Mouse (Mus musculus): ENCODE measurements around the gene Mypn. TPM values are rescaled to one million over a fixed set of nuclear protein-coding genes. Genes with fewer than 3 reads are reported as not detected.

The Mypn gene
- total RNA-seq, 2 experiments from 2014 or later = 1.4 to 2.1 TPM

DNA sequence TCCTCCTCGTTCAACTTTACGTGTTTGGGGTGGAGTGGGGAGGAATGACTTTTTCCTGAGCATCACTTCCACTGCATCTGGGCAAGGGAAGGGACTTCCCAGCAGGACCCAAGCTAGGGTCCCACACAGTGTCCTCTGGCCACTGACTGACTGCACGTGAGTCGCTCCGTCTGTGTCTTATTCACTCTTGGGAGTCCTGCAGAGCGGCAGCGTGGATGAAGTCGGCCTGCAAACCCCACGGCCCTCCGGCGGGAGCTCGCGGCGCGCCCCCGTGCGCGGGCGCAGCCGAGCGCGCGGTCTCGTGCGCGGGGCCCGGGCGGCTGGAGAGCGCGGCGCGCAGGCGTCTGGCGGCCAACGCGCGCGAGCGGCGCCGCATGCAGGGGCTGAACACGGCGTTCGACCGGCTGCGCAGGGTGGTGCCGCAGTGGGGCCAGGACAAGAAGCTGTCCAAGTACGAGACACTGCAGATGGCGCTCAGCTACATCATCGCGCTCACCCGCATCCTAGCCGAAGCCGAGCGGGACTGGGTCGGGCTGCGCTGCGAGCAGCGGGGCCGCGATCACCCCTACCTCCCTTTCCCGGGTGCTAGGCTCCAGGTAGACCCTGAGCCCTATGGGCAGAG, 103.7 kb downstream of the Mypn start:
- DNase-seq = peak; percentile 70 to 72

DNA sequence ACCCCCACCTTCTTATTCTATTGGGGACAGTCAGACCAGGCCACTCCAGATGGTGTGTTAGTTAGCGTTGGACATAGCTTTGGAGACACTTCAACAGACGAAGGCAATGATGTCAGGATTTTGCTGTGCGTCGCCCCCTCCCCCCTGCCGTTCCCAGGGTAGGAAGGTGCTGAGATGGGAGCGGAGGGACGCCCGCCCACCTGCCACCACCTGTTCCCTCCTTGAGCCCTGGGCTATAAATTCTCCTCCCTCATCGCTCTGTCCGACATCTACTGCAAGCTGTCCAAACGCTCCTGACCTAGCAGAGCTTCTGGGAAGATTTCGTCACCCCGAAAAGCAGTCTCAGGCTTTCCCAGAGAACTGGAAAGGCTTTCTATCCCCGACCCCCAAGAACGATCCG, 104.2 kb downstream of the Mypn start, which contains the start of gene Atoh7:
Gene Atoh7, plus strand, starts transcription at position 131 of the 400 bp plus-strand sequence.
- peak; percentile 9 for DNase-seq

DNA sequence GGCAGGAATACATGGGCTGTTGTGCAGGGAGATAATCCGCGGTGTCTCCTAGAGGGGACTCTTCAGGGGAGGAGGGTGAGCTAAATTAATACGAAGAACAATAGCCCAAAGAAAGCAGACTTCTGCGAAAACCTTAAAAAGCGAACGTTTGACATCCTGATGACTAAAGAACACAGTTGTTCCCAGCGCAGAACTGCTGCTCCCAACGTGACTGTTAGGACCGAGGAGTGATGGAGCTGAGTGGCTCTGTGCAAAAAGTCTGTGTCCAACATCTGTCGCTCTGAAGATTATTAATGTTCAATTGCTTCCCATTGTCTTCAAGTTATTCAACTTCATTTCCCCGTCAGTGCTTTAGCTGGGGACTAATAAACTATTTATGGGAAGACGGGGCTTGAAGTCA, 105.6 kb downstream of the Mypn start:
- DNase-seq = no peak

DNA sequence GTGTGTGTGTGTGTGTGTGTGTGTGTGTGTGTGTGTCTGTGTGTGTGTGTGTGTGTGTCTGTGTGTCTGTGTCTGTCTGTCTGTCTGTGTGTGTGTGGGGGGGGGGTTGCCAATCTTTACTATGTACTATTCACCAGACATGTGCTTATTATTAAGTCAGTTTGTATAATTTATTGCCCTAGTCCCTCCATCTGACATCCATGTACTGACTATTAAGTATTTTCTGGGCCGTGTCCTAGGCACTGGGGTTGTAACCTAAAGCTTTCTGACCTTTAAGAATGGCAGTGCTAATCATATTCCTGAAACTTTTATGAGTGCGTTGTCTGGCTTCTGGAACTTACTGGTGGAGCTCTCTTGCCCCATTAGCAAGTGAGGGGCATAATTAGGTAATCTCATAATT, 107.0 kb downstream of the Mypn start:
- no peak for DNase-seq

DNA sequence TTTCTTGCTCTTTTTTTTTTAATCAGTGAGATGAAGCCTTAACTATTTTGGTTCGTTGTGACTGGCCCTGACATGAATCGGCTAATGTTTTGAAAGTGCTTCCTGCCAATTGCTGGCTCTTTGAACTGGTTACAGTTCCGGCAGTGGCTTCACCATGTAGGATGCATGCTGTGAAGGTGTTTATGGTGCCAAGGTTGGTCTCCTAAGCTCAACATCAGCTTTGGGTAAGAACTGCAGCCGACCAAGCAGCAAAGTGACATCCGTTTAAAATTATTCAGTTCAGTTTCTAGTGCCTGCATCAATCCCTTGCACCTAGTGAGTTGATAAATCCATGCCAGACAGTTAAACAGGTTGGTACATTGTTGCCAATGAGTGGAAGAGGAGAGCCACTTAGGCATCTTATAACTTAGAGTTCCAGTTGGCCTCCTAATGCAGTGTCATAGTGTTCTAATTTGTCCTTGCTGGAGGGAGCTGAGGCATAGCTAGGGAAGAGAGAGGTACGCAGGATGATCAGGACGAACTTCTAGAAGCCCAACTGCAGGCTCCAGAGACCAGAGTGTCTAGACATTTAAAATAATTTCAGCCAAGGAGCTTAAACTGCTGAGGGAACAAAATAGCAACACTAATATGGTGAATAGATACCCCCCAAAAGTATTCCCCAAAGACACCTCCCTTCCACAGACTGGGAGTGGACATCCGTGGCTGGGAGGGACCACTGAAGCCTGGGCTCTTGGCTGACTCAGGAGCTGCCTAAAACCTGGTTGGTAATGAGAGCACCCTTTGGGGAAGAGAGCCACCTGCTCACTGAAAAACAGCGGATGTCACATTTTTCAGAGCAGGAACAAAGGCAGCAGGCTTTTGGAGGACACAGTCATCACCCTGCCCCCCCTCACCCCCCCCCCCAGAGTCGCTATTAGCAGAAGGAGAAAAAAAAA, 110.9 kb downstream of the Mypn start:
- DNase-seq = no peak

DNA sequence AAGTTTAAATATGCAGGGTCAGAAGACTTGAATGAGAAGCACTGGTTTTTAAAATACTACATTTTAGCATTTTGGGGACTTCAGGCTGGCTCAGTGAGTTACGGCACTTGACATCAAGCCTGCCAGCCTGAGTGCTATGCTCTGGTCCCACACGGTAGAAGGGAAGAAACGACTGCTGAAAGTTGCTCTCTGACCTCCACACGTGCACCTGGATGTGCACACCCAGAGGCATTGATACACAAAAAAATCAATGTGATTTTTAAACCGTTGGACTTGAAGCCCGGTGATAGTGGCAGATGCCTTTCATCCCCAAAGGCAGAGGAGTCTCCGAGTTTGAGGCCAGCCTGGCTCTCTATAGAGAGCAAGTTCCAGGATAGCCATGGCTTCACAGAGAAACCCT, 111.8 kb downstream of the Mypn start:
- no peak for DNase-seq

DNA sequence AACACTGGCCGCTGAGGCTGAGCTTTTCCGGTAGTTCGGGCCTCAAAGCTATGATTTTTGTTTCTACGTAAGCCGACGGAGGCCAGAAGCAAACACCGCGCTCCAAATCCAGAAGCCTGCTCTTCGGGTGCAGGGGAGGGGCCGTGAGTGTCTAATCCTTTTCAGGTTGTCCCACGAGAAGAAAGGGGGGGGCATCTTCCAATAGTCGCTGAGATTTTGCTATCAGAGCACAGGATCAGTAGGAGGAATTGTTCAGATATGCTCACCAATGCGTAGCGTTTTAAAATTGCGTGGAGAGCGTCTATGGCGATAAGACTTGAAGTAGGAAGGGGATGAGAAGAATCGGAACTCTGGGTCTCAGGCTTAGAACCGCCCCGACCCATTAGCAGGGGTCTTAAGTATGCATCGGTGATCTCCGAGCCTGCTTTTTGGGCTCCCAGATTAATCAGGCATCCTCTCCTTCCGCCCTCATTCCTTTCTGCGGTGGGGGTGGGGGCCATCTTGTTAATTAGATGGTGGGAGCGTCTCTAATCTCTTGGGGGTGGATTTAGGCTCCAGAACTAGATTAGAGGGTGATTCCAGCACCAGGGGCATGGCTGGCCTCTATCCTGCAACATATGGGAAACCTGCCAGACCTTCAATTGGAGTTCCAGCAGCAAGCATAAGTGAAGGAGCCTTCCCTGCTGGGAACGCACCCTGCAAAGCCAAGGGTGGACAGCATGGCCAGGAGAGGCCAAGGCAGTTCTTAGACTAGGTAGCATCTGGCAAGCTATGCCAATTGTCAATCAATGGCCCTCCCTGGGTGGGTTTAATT, 113.8 kb downstream of the Mypn start:
- DNase-seq = no peak

DNA sequence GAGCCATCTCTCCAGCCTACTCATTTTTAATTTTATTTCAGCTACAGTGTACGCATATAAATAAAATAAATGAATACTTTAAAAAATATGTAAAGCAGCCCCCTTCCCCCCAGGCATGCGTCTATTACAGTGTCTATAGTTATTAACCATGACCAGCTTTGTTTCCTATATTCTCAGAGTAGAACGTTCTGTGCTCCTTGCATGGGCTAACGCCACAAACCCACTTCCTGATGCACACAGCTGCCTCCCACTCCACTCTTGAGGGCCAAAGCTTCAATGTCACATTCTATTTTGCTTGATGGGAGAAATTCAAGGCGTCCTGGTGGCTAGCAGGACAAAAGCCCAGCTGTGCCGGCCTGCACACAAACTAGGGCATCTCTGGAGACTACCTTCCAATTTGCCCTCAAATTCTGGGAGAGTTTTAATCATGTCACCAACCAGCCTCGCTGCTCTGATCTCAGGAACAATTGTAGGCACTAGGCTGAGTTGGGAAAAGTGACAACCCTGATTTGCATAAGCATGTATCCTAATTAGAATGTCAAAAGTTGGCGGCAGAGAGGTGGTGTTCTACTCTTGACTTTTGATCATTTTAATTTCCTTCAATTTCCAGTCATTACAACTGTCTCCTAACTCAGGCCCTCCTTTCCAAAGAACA, 114.5 kb downstream of the Mypn start:
- no peak for DNase-seq

DNA sequence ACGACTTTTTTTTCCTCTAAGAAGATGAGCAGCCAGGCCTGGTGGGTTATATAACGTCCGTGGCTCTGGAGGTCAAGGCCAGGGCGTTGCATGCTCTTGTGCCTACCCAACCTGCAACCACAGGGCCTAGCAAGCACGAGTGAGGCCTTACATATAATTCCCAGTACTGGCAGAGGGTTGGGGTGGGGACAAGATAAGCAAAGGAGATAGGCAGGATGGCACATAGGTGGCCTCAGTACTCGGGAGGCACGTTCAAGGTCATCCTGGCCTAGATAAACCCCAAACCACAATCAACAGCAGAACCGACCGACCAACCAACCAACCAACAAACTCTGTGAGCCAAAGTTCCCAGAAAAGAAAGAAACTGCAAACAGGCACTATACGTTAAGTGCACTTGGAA, 117.4 kb downstream of the Mypn start:
- DNase-seq = no peak

DNA sequence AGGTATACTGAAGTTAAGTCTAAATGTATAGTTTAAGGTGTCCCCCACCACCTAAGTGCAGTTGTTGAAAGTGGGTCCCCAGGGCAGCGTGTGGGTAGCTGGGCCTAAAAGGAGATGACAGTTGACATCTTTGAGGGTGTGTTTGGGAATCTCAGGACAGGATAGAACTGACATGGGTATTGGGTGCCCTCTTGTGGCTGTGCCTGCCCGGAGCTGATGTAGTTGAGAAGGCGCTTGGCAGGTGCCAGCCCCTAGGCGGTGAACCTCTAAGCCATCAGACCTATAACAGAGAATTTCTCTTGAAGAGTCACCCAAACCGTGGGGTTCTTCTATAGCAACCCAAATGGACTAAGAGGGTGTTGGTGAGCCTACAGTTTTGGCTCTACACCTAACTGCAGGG, 137.8 kb downstream of the Mypn start:
- DNase-seq = peak; percentile 77 to 79

Other genes with a start within 250 kb of the Mypn start
- gene Rufy2, start 223.7 kb downstream of the Mypn start, total RNA-seq (2021) = 10 to 100 TPM; 63.8 to 77.0 TPM
- gene Hnrnph3, start 179.7 kb downstream of the Mypn start, total RNA-seq (2021) = 10 to 100 TPM; 52.9 to 60.8 TPM
- gene Pbld2, start 179.6 kb downstream of the Mypn start, total RNA-seq (2021) = 1 to 10 TPM; 1.7 to 2.3 TPM
- gene Pbld1, start 143.8 kb downstream of the Mypn start, total RNA-seq (2021) = 1 to 10 TPM in 1 of 2 experiments, under 1 TPM in 1; 0.30 to 1.1 TPM
- gene Atoh7, start 104.3 kb downstream of the Mypn start, total RNA-seq (2021) = 1 to 10 TPM; 1.6 to 2.5 TPM
- 10 to 100 TPM; 36.1 to 36.7 TPM for gene Herc4, start 39.9 kb upstream of the Mypn start, total RNA-seq (2021)
- 10 to 100 TPM; 12.8 to 15.4 TPM for gene Sirt1, start 177.8 kb upstream of the Mypn start, total RNA-seq (2021)
- 10 to 100 TPM; 16.8 to 23.7 TPM for gene Dnajc12, start 178.5 kb upstream of the Mypn start, total RNA-seq (2021)
- not detected for gene Gm7075, start 217.8 kb upstream of the Mypn start, total RNA-seq (2021)
- 1 to 10 TPM; 1.2 to 1.9 TPM for gene Ctnna3, start 226.1 kb upstream of the Mypn start, total RNA-seq (2021)